Mouse (Mus musculus) kidney, postnatal 14 days (tissue): Measurements from ENCODE around the gene Tbx2.
A peak's percentile ranks its signal among the peaks of the same experiment; 100 is the strongest.

Experiments
- DNase-seq: peaks from one replicate; pipeline ENCODE4 v3.0.0; 2022; ENCODE audit warnings: mixed read lengths

Tbx2 gene

GRCm38 (mm10) chr11:85832231-85832924 is at the start of gene Tbx2:
Tbx2 (plus strand) TSS chr11:85832551.
- peak; percentile 96 for DNase-seq

- peak; percentile 21 for DNase-seq
Measured at GRCm38 (mm10) chr11:85786113-85786718, 46.1 kb upstream of the Tbx2 start.

- DNase-seq, result no peak
Measured at GRCm38 (mm10) chr11:85789750-85790149, 42.6 kb upstream of the Tbx2 start.

GRCm38 (mm10) chr11:85790267-85790666 is 42.1 kb upstream of the Tbx2 start:
- no peak for DNase-seq

GRCm38 (mm10) chr11:85791212-85791611 is 41.1 kb upstream of the Tbx2 start:
- DNase-seq, result no peak

- DNase-seq, result peak; percentile 58
Measured at GRCm38 (mm10) chr11:85792534-85793215, 39.7 kb upstream of the Tbx2 start.

- DNase-seq, result no peak
Measured at GRCm38 (mm10) chr11:85799456-85799855, 32.9 kb upstream of the Tbx2 start.

- DNase-seq, result no peak
Measured at GRCm38 (mm10) chr11:85799856-85800255, 32.5 kb upstream of the Tbx2 start.

GRCm38 (mm10) chr11:85800380-85800779 is 32.0 kb upstream of the Tbx2 start:
- peak; percentile 48 for DNase-seq

- no peak for DNase-seq
Measured at GRCm38 (mm10) chr11:85804048-85804447, 28.3 kb upstream of the Tbx2 start.

GRCm38 (mm10) chr11:85805779-85806178 is 26.6 kb upstream of the Tbx2 start:
- no peak for DNase-seq

GRCm38 (mm10) chr11:85807353-85807752 is 25.0 kb upstream of the Tbx2 start:
- DNase-seq, result no peak

GRCm38 (mm10) chr11:85811229-85811628 is 21.1 kb upstream of the Tbx2 start:
- DNase-seq, result no peak

GRCm38 (mm10) chr11:85811676-85812075 is 20.7 kb upstream of the Tbx2 start:
- no peak for DNase-seq

GRCm38 (mm10) chr11:85812201-85812966 is 20.0 kb upstream of the Tbx2 start:
- DNase-seq, result peak; percentile 83

GRCm38 (mm10) chr11:85814678-85815077 is 17.7 kb upstream of the Tbx2 start:
- no peak for DNase-seq

- no peak for DNase-seq
Measured at GRCm38 (mm10) chr11:85816471-85816870, 15.9 kb upstream of the Tbx2 start.

GRCm38 (mm10) chr11:85818401-85818800 is 13.9 kb upstream of the Tbx2 start:
- peak; percentile 50 for DNase-seq

- DNase-seq, result no peak
Measured at GRCm38 (mm10) chr11:85820959-85821358, 11.4 kb upstream of the Tbx2 start.

GRCm38 (mm10) chr11:85821659-85822058 is 10.7 kb upstream of the Tbx2 start:
- peak; percentile 43 for DNase-seq

- peak; percentile 85 for DNase-seq
Measured at GRCm38 (mm10) chr11:85823181-85823580, 9.2 kb upstream of the Tbx2 start.

GRCm38 (mm10) chr11:85823794-85824193 is 8.6 kb upstream of the Tbx2 start:
- no peak for DNase-seq

GRCm38 (mm10) chr11:85825031-85825430 is 7.3 kb upstream of the Tbx2 start:
- DNase-seq, result no peak
